Mouse (Mus musculus): ENCODE results near the gene 2410137M14Rik. TPM values are rescaled to one million over a fixed set of nuclear protein-coding genes. Genes with fewer than 3 reads are reported as not detected.

The 2410137M14Rik gene
- not detected for total RNA-seq (2023)

GRCm38 (mm10) chr17:36981221-36981813 is at the start of gene 2410137M14Rik:
2410137M14Rik (minus strand) TSS chr17:36981237.

GRCm38 (mm10) chr17:37022628-37023576 is 41.9 kb upstream of the 2410137M14Rik start, which contains the start of gene Mog:
Mog (minus strand) TSS chr17:37023398.

GRCm38 (mm10) chr17:37000863-37001262 is 19.8 kb upstream of the 2410137M14Rik start, which contains the start of gene Zfp57:
Zfp57 (plus strand) TSS chr17:37001163.

GRCm38 (mm10) chr17:36989437-36989836 is 8.4 kb upstream of the 2410137M14Rik start, which contains the start of gene H2-M5:
H2-M5 (minus strand) TSS chr17:36989537.

GRCm38 (mm10) chr17:36957999-36958743 is 22.9 kb downstream of the 2410137M14Rik start, which contains the start of the genes Znrd1 and Znrd1as:
Znrd1 (minus strand) TSS chr17:36958559.
Znrd1as (plus strand) TSS chr17:36958592.

GRCm38 (mm10) chr17:36950981-36951947 is 29.8 kb downstream of the 2410137M14Rik start, which contains the start of gene Ppp1r11:
Ppp1r11 (minus strand) TSS chr17:36951741.

GRCm38 (mm10) chr17:36942791-36943471 is 38.1 kb downstream of the 2410137M14Rik start, which contains the start of gene Rnf39:
Rnf39 (plus strand) TSS chr17:36942918.

Other genes with a start within 250 kb of the 2410137M14Rik start
- gene H2-M10.5, start 208.3 kb downstream of the 2410137M14Rik start, total RNA-seq (2023): not detected
- not detected for gene H2-M10.6, start 169.1 kb downstream of the 2410137M14Rik start, total RNA-seq (2023)
- 100 to 1,000 TPM; 175 to 200 TPM for gene Trim26, start 144.1 kb downstream of the 2410137M14Rik start, total RNA-seq (2023)
- gene Trim15, start 114.0 kb downstream of the 2410137M14Rik start, total RNA-seq (2023): not detected
- under 1 TPM in 1 of 2 experiments, not detected in 1; 0.46 TPM for gene Trim10, start 111.7 kb downstream of the 2410137M14Rik start, total RNA-seq (2023)
- under 1 TPM in 1 of 2 experiments, not detected in 1; 0.36 TPM for gene Trim40, start 91.1 kb downstream of the 2410137M14Rik start, total RNA-seq (2023)
- not detected for gene Trim31, start 83.1 kb downstream of the 2410137M14Rik start, total RNA-seq (2023)
- not detected for gene Rnf39, start 38.3 kb downstream of the 2410137M14Rik start, total RNA-seq (2023)
- 100 to 1,000 TPM in 1 of 2 experiments, 10 to 100 TPM in 1; 95.2 to 105 TPM for gene Ppp1r11, start 29.5 kb downstream of the 2410137M14Rik start, total RNA-seq (2023)
- gene Znrd1, start 22.7 kb downstream of the 2410137M14Rik start, total RNA-seq (2023): 10 to 100 TPM; 70.2 to 71.0 TPM
- gene Znrd1as, start 22.6 kb downstream of the 2410137M14Rik start, total RNA-seq (2023): 1 to 10 TPM; 1.6 to 7.4 TPM
- gene H2-M5, start 8.3 kb upstream of the 2410137M14Rik start, total RNA-seq (2023): not detected
- gene Zfp57, start 19.9 kb upstream of the 2410137M14Rik start, total RNA-seq (2023): not detected
- not detected for gene Mog, start 42.2 kb upstream of the 2410137M14Rik start, total RNA-seq (2023)
- gene Gabbr1, start 64.7 kb upstream of the 2410137M14Rik start, total RNA-seq (2023): 10 to 100 TPM; 65.4 to 88.3 TPM
- gene Olfr90, start 107.3 kb upstream of the 2410137M14Rik start, total RNA-seq (2023): under 1 TPM; 0.20 to 0.59 TPM
- gene Olfr91, start 117.0 kb upstream of the 2410137M14Rik start, total RNA-seq (2023): not detected
- not detected for gene Olfr92, start 138.9 kb upstream of the 2410137M14Rik start, total RNA-seq (2023)
- not detected for gene Olfr93, start 180.3 kb upstream of the 2410137M14Rik start, total RNA-seq (2023)
- not detected for gene Ubd, start 212.7 kb upstream of the 2410137M14Rik start, total RNA-seq (2023)
- not detected for gene Olfr94, start 219.8 kb upstream of the 2410137M14Rik start, total RNA-seq (2023)
- gene Olfr95, start 231.9 kb upstream of the 2410137M14Rik start, total RNA-seq (2023): not detected
- gene Olfr96, start 238.9 kb upstream of the 2410137M14Rik start, total RNA-seq (2023): not detected

Measured in B cell, adult 67 days (primary cell).